Mouse (Mus musculus) liver, embryonic 11.5 days (tissue): ENCODE measurements around the gene Ldhal6b. TPM values are rescaled to one million over a fixed set of nuclear protein-coding genes. Genes with fewer than 3 reads are reported as not detected.

Source experiments
- ATAC-seq: fragments of 200-750 bp; cut with Nextera tagmentation; replicated peaks from 2 replicates; pipeline ENCODE4 v1.8.0; 2017; ENCODE audit warnings: moderate number of reproducible peaks, mild to moderate bottlenecking, moderate TSS enrichment, moderate library complexity; ENCODE audit not compliant: low FRiP score
- DNase-seq: peaks from one replicate; pipeline ENCODE4 v3.0.0-alpha.2; 2017; ENCODE audit warnings: low spot score
- H3K27ac ChIP-seq: fragments of 300-500 bp; sonication (generic); 2 replicates; pipeline ENCODE4 v1.5.1; 2014; ENCODE audit warnings: mild to moderate bottlenecking, low read depth, low read length, control low read depth
- H3K27me3 ChIP-seq: fragments of 300-500 bp; sonication (generic); replicated peaks from 2 replicates; pipeline ENCODE4 v1.6.1; 2014; ENCODE audit warnings: low read length, mixed read lengths; ENCODE audit not compliant: control insufficient read depth, insufficient read depth
- H3K36me3 ChIP-seq: fragments of 300-500 bp; sonication (generic); 2 replicates; pipeline ENCODE4 v1.6.1; 2014; ENCODE audit warnings: mild to moderate bottlenecking, low read length, moderate library complexity, mixed read lengths; ENCODE audit not compliant: control insufficient read depth, insufficient read depth
- H3K4me1 ChIP-seq: fragments of 300-500 bp; sonication (generic); replicated peaks from 2 replicates; pipeline ENCODE4 v1.6.1; 2014; ENCODE audit warnings: low read length, mixed read lengths; ENCODE audit not compliant: control insufficient read depth, insufficient read depth
- H3K4me2 ChIP-seq: fragments of 300-500 bp; sonication (generic); 2 replicates; pipeline ENCODE4 v1.6.1; 2014; ENCODE audit warnings: mild to moderate bottlenecking, control low read depth, moderate library complexity
- H3K4me3 ChIP-seq: fragments of 300-500 bp; sonication (generic); 2 replicates; pipeline ENCODE4 v1.5.1; 2014; ENCODE audit warnings: low read depth, low read length, control low read depth
- H3K9ac ChIP-seq: fragments of 300-500 bp; sonication (generic); 2 replicates; pipeline ENCODE4 v1.6.1; 2014; ENCODE audit warnings: low read depth, low read length, control low read depth
- H3K9me3 ChIP-seq: fragments of 300-500 bp; sonication (generic); 2 replicates; pipeline ENCODE4 v1.6.1; 2016; ENCODE audit warnings: low read length, inconsistent platforms, mixed read lengths; ENCODE audit not compliant: control insufficient read depth
- WGBS: fragments of 180-500 bp; shearing (Covaris S2); extraction: QIAGEN DNeasy Blood & Tissue Kit; methylation state at CpG from one replicate; pipeline ENCODE4 v1.1.7; 2014; 5-methylcytosine and 5-hydroxymethylcytosine counted together
- polyA plus RNA-seq: library from polyadenylated mRNA; unstranded; fragments of >200 nt; fragmentation: Nextera tagmentation; extraction: Ambion mirVana; gene quantifications from 2 replicates; pipeline ENCODE4 v1.2.1, GENCODE M21; 2014

Gene Ldhal6b
- polyA plus RNA-seq, 1 experiment from 2014 or later: not detected

- ATAC-seq (no peak), DNase-seq (no peak)
- Histone ChIP-seq H3K4me1 (peaks cover 24% of the 10 kb centered on the region), H3K9me3 (no peaks in the 10 kb centered on the region), H3K36me3 (no peaks in the 10 kb centered on the region), H3K4me3 (no peak overlapping the region), H3K4me2 (no peak overlapping the region), H3K9ac (no peak overlapping the region), H3K27ac (no peak overlapping the region), H3K27me3 (peaks cover 7% of the 10 kb centered on the region)
- 60% methylated on average over 6 of the region's 6 CpGs for WGBS
Observed at GRCm38 (mm10) chr17:5403885-5404284, 14.7 kb downstream of the Ldhal6b start.

GRCm38 (mm10) chr17:5402624-5403023, 15.9 kb downstream of the Ldhal6b start:
- H3K36me3 ChIP-seq: no peaks in the 10 kb centered on the region
- no peak overlapping the region for H3K4me3 ChIP-seq
- WGBS: 31% methylated on average over 8 of the region's 8 CpGs
- DNase-seq (peak; percentile 77), ATAC-seq (peak; percentile 80)
- H3K27ac ChIP-seq: no peak overlapping the region
- no peak overlapping the region for H3K9ac ChIP-seq
- H3K27me3 ChIP-seq: peaks cover 7% of the 10 kb centered on the region
- peak overlapping the region; percentile 54 for H3K4me2 ChIP-seq
- H3K4me1 ChIP-seq: peaks cover 24% of the 10 kb centered on the region
- no peaks in the 10 kb centered on the region for H3K9me3 ChIP-seq

GRCm38 (mm10) chr17:5402069-5402468, 16.5 kb downstream of the Ldhal6b start:
- peak; percentile 69 for DNase-seq
- peak; percentile 62 for ATAC-seq
- Histone ChIP-seq H3K9me3 (no peaks in the 10 kb centered on the region), H3K9ac (0 out of 2 replicates have a peak overlapping the region, but pooled peaks have one; percentile 16), H3K27ac (no peak overlapping the region), H3K36me3 (no peaks in the 10 kb centered on the region), H3K4me2 (peak overlapping the region; percentile 54), H3K4me3 (no peak overlapping the region), H3K4me1 (peaks cover 19% of the 10 kb centered on the region), H3K27me3 (peaks cover 9% of the 10 kb centered on the region)
- 3% methylated on average over 9 of the region's 9 CpGs for WGBS

- Histone ChIP-seq H3K4me2 (no peak overlapping the region), H3K4me3 (no peak overlapping the region), H3K9ac (no peak overlapping the region), H3K27me3 (peaks cover 10% of the 10 kb centered on the region), H3K27ac (no peak overlapping the region), H3K36me3 (no peaks in the 10 kb centered on the region), H3K4me1 (peaks cover 11% of the 10 kb centered on the region; the same call in 1 of the 2 replicates), H3K9me3 (no peaks in the 10 kb centered on the region)
- DNase-seq (no peak), ATAC-seq (no peak)
- 78% methylated on average over 10 of the region's 10 CpGs for WGBS
Observed at GRCm38 (mm10) chr17:5401288-5401687, 17.3 kb downstream of the Ldhal6b start.

GRCm38 (mm10) chr17:5400435-5401090, 18.0 kb downstream of the Ldhal6b start:
- ATAC-seq (no peak), DNase-seq (no peak)
- H3K9ac ChIP-seq: no peak overlapping the region
- peaks cover 10% of the 10 kb centered on the region; the same call in 1 of the 2 replicates for H3K4me1 ChIP-seq
- H3K9me3 ChIP-seq: no peaks in the 10 kb centered on the region
- no peak overlapping the region for H3K27ac ChIP-seq
- no peaks in the 10 kb centered on the region for H3K36me3 ChIP-seq
- H3K4me3 ChIP-seq: no peak overlapping the region
- H3K27me3 ChIP-seq: peaks cover 10% of the 10 kb centered on the region
- H3K4me2 ChIP-seq: no peak overlapping the region
- WGBS: 70% methylated on average over 14 of the region's 14 CpGs

- DNase-seq: peak; percentile 85
- H3K9ac ChIP-seq: no peak overlapping the region
- peak; percentile 64 for ATAC-seq
- H3K4me3 ChIP-seq: no peak overlapping the region
- 28% methylated on average over 33 of the region's 33 CpGs for WGBS
- H3K9me3 ChIP-seq: no peaks in the 10 kb centered on the region
- H3K4me1 ChIP-seq: peaks cover under 1% of the 10 kb centered on the region; the same call in 1 of the 2 replicates
- H3K27ac ChIP-seq: no peak overlapping the region
- peak overlapping the region; percentile 26 for H3K4me2 ChIP-seq
- H3K36me3 ChIP-seq: no peaks in the 10 kb centered on the region
- H3K27me3 ChIP-seq: peaks cover 4% of the 10 kb centered on the region; the same call in 1 of the 2 replicates
Observed at GRCm38 (mm10) chr17:5397148-5398007, 21.2 kb downstream of the Ldhal6b start.

DNA sequence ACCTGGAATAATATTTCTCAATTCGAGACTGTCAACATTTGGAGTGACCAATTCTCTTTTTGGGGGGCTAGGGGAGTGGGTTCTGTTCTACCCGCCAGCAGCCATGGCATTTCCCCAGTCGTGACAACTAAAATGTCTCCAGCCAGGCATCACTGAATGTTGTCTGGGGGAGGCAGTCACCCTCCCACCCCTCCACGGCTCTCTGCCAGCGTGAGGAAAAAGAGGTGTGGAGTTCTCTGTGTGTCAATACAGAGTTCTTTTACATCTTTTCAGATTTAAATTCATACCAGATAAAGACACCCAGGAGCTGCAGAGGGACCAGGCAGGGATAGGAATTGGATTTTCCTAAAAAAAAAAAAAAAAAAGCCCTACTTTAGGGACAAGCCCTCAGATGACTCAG, 22.4 kb downstream of the Ldhal6b start:
- 79% methylated on average over 5 of the region's 5 CpGs for WGBS
- Histone ChIP-seq H3K36me3 (no peaks in the 10 kb centered on the region), H3K9ac (no peak overlapping the region), H3K4me1 (no peaks in the 10 kb centered on the region; the same call in 1 of the 2 replicates), H3K4me2 (no peak overlapping the region), H3K27ac (no peak overlapping the region), H3K27me3 (peaks cover 4% of the 10 kb centered on the region; the same call in 1 of the 2 replicates), H3K4me3 (no peak overlapping the region), H3K9me3 (no peaks in the 10 kb centered on the region)
- DNase-seq: no peak
- no peak for ATAC-seq

GRCm38 (mm10) chr17:5395454-5396205, 22.9 kb downstream of the Ldhal6b start:
- Histone ChIP-seq H3K27ac (no peak overlapping the region), H3K36me3 (no peaks in the 10 kb centered on the region), H3K9me3 (no peaks in the 10 kb centered on the region), H3K4me3 (no peak overlapping the region), H3K4me2 (no peak overlapping the region), H3K4me1 (no peaks in the 10 kb centered on the region; the same call in 1 of the 2 replicates), H3K27me3 (peaks cover 4% of the 10 kb centered on the region; the same call in 1 of the 2 replicates), H3K9ac (no peak overlapping the region)
- DNase-seq (no peak), ATAC-seq (no peak)
- WGBS: 83% methylated on average over 16 of the region's 16 CpGs
